Mouse (Mus musculus) retina, adult 2 months (tissue): ENCODE measurements around the gene Mrm3.
"Not testable (repeated sequence)": the region's sequence is repeated elsewhere in the genome, so short reads cannot be mapped to it uniquely, and the experiment has no call there.

Source experiments
- DNase-seq: peaks from one replicate; pipeline ENCODE4 v3.0.0-alpha.2; 2012; ENCODE audit warnings: low read depth, low spot score

The Mrm3 gene

DNA sequence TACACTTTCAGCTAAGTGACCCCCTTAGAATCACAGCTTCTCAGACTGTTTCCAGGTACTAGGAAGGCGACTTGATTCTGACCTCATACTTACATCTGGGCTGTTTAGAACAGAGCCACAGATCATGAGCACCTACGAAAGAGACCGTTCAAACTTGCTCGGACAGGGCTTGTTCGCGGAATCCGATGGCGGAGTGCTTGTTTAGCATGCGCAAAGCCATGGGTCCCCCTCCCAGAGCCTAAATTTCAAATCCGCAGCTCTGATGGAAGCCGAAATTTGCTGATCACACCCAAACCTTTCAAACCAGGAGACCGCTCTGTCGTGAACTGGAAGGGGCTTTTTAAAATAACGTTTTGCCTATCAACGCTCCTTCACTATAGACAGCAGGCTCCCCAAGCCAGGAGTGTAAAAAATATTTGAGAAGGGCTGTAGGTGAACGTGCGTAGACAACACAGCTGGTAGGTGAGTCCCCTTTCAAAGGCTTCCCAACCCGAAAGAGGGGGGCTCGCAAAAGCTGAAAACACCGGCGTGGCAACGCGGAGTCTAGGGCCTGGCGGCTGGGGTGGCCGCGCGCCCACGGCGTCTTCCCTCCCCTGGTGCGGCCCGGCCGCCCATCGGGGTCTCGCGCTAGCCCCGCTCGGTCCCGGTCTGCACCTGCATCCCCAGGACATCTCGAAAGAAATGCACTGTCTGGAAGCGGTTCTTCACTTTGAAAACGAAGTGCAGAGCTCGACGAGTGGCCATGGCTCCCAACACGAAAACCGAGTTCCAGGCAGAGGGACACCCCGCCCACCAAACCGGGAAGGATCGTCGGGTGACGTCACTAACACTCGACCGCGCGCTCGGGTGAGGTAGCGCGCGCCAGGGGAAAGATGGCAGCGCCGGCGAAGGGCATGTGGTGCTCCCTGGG is at the start of gene Mrm3, which contains the start of gene Glod4:
Gene Mrm3 (plus strand): TSS at position 815 of the 910 bp plus-strand sequence.
Gene Glod4 (minus strand): TSS at position 825 of the 910 bp plus-strand sequence.
- peak; percentile 79 for DNase-seq

DNA sequence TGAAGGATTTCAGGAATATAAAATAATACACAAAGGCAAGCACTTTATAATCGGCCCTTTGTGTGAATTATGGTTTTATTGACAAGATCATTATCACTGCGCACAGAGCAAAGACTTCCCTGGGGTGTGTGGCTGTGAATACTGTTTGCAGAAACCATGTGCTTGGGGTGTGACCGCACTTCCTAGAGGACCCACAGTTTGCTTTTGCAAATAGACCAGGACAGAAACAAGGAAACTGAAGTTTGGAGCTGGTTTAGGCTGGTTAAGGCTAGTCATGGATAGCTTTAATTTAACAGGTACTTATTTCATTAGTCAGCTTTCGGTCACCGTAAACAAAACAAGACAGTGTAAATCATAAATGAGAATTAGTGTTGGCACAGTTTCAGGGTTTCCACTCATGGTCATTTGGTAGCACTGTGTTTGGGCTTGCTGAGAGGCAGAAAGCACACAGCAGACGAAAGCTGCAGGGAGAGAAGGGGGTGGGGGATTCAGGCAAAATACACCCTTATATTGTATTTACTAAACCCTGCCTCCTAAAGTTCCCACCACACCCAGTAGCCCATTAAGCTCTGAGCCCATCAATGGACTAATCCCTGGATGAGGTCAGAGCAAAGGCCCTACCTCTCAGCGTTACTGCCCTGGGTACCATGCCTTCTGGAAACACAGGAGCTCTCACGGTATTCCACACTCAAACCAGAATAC is 47.1 kb upstream of the Mrm3 start:
- DNase-seq: no peak

DNA sequence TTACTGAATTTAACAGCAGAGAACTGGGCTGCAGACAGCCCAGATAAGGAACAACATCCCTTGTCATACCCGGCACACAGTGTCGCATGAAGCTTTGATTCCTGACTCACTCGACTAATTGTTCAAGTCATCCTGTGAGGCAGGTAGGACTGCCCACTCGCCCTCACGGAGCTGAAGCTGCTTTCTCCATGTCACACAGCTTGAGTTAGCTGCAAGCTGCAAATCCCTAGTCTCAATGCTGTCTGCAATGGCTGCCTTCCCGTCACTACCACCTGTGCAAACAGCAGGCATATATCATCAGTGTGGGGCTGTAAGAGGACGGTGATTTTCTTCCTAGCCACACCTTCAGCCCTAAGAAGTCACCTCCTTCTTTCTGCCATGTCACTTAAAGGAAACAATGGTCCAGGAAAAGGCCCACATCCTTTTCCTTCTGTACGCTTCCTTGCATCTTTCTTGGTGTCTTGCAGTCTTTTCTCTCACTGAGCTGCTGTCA is 46.5 kb upstream of the Mrm3 start:
- no peak for DNase-seq

DNA sequence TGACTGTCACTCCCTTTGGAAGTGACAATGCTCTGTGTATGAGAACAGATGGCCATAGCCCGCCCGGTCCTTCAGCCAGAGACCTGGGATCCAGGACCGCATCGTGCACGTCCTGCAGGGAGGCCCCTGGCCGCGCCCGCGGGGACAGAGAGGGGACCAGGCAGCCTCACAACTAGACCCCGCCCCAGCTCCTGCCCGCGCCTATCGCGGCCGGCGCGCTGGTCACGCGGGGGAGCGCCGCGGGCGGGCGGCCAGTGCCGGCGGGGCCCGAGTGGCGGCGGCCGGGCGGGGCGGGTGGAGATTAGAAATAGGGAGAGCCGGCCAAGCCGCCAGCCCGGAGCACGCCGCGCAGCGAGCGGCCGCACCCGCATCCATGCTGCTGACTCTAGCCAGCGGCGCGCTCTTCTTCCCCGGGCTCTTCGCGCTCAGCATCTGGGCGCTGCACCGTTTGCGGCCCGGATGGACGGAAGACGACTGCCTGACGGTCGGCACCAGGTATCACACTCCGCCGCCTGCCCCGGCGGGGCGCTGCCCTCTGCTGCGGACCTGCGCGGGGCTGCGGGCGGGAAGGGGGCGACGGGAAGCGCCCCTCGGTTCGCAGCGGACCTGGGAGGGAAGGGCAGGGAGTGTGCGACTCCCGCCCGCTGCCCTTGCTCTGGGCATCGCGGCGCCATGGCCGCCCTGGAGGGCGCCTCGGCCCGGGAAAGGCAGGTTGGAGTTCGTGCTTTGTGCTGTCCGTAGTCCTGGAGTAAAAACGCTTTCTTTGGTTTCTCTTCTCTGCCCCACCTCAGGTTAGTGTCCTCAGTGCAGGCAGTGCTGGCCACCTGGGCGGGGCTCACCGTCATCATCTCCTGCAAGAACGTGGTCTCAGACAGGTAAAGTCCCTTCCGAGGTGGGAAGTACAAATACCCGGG is 41.5 kb upstream of the Mrm3 start:
- DNase-seq: peak; percentile 69

DNA sequence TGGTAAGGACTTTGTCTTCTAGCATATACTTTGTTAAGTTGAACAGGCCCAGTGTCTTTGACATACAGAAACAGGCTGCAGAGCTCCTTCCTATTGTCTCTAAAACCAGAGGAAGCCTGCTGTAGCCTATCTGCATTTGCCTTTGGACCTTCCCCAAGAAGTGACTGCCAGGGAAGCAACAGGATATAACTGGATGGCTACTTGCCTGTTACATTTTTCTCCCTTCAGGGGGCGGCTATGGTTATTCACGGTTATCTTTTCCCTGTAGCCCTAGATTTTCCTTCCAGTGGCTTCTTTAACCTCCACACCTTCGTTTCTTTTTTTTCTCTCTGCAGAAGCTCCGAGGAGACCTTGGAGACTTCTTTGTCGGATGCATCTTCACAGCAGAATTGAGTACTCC is 36.7 kb upstream of the Mrm3 start:
- DNase-seq: no peak

DNA sequence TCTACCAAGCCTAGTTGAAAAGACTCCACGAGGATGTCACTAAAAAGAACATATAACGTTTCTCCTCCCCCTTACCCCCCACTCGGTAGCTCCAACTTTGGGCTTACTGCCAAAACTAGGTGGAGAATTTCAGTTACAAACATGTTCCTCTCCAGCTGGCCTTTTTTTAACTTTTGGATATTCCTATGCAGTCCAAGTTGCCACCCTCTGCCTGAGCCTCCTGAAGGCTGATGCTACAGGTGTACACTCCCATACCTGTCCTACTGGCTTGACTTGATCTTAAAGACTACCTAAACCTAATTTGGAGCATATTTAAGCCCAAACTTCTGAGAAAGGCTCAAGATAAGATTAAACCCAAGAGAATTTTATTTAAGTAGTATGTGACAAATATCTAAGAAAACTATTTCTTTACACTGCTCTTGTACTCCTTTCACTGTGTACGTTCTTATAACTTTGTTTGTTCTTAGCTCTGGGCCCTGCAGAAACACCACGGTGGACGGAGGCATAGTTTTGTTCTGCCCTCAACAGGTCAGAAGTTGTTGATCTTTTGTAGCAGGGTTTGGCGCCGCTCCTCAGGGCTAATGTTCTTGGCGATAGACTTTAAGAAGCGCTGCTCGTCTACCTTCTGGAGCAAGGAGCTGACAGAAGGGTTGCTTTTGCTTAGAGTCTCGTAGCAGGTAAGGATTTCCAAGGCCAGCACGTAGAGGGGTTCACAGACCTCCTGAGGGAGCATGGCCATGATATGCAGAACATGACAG is 33.1 kb upstream of the Mrm3 start:
- DNase-seq: no peak

DNA sequence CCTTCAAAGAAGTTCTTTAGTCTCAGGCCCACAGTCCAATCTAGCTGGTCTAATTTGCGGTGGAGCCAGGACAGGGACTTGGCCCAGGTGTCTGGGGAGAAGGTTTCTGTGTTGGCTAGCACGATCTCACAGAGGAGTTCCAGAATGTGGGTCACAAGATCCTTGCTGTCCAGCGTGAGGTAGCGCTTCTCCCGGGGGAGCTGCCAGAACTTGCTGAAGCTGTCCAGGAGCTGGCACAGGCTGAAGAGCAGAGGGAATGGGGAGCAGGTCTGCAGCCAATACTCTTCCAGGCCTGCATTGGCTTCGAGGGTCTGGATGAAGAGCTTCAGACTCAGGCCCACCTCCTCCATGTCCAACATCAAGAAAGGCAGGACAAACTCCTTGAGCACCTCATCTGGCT is 31.9 kb upstream of the Mrm3 start:
- not testable (repeated sequence) for DNase-seq

DNA sequence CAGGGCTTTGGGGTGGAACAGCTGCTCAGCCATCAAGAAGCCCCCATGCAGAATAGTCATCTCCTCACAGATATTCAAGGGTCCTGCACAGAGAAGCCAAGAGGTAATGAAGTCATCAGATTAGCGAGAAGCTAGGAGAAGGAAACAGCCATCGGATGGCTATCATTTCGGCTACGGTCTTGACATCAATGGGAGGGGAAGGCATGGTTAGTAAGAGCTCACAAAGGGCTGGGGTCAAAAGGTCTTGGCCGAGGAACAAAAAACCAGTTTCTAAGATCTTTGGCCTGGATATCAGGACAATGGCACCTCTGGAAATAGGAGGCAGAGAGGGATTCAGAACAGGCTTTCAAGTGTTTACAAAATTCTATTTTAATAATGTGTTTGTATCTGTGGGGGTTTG is 29.7 kb upstream of the Mrm3 start:
- DNase-seq: no peak

DNA sequence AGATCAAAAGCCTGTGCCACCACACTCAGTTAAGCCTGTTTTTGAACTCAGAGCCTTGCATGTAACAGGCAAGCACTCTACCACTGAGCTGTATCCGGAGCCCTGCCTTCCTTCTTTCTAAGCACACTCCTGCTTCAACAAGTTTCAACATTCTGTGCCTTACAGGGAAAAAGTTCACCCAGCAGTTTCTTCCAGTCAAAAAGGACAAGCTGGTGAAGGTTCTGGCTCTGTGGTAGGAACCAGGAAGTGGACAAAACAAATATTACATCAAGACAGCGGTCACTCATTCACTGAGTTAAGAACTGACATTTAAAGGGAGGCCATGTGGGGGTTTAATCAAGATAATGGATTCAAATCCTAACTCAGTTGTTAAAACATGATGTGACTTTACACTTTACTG is 28.5 kb upstream of the Mrm3 start:
- no peak for DNase-seq

DNA sequence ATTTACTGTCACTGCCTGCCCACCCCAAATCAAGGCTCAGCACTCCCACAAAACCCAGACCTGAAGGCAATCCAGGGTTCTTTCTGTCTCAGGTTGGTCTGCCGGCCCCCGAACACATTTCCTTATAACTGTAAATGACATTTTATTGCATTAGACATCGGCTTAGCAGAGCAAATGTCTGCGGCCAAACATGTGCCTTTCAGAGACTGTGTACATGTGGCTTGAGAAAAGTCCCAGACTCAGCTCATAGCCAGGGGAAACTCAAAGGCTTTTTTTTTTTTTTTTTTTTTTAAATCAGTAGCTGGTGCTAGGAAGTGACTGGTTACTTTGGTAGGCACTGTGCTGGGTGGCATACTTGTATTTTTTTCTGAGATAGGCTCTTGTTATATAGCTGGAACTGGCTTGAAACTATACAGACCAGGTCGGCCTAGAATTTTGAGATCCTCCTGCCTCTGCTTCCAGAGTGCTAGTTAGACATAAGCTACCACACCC is 27.4 kb upstream of the Mrm3 start:
- DNase-seq: no peak

DNA sequence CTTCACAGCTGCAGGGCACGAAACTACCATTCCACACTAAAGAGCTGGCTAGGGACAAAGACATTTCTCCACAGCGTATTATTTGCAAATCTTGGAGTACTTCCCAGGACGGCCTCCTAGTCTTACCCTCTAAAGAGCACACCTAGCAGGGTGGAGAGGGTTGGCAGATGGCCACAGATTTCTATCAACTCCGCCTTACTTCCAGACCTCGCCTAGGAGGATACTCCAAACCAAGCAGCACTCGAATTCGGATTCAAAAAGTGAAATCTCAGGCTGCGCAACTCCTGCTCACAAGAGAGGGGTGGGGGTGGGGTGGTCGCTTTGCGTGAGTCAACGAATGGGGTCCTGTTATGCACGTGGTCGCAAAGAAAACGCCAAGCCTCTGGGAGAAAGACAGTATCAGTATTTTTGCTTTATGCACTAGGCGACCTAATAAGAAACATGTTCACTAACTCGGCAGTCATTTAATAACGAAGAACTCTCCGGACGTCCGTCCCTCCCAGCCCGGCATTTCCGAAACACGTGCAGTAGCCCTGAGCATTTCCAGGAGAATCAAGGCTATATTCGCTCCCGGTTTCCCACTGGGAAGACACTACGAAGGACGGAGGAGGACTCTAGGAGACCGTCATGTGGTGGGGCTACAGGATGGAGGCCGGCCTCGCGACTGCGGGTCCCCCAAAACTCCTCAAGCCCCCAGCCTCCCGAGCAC is 26.7 kb upstream of the Mrm3 start:
- no peak for DNase-seq

DNA sequence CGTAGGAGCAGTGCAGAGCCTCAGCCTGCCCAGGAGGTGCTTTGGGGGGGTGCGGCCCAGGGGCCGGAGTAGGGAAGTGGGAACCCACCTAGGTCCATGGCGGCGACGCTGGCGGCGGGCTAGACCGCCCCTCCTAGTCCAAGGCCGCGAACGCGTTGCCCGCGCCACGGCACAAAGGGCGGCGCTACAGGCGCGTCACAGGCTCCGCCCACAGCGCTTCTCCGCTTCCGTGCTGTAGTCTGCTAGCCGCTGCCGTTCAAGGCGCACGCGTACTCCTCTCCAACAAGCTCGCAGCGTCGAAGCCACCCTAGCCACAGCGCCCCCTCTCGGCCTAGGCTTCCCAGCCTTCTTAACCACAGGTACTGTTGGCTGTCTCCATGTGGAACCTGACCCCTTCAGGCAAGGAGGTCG is 26.1 kb upstream of the Mrm3 start, which contains the start of the genes Dbil5 and Gemin4:
Gene Dbil5 (plus strand): TSS at position 219 of the 411 bp plus-strand sequence.
Gene Gemin4 (minus strand): TSS at position 275 of the 411 bp plus-strand sequence.
- peak; percentile 86 for DNase-seq

DNA sequence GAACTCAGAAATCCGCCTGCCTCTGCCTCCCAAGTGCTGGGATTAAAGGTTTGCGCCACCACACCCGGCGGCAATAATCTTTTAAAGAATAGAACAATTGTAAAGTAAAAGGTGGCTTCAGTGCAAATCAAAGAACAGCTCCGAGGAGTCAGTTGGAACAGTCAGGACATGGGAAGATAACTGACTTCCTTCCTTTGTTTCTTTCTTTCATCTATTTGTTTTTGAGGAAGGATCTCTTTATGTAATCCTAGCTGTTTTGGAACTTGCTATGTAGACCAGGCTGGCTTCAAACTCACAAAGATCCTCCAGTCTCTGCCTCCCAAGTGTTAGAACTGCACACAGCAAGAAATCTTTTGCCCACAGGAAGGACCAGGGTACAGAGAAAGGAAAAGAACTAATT is 18.9 kb upstream of the Mrm3 start:
- no peak for DNase-seq

DNA sequence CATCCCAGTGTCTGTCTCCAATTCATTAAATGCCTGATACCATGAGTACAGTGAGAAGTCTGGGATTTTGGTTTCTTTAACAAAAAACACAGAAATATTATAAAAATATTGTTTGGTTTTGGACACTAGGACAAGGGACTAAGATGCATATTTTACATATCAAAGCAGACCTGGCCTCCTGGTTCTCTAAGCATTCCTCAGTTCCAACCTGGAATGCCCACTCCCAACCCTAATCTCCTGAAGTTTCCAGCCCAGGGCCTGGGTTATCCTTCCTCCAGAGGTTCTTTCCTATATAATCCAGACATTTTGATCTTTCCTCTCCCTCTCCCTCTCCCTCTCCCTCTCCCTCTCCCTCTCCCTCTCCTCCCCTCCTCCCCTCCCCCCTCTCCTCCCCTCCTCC is 18.5 kb upstream of the Mrm3 start:
- no peak for DNase-seq

DNA sequence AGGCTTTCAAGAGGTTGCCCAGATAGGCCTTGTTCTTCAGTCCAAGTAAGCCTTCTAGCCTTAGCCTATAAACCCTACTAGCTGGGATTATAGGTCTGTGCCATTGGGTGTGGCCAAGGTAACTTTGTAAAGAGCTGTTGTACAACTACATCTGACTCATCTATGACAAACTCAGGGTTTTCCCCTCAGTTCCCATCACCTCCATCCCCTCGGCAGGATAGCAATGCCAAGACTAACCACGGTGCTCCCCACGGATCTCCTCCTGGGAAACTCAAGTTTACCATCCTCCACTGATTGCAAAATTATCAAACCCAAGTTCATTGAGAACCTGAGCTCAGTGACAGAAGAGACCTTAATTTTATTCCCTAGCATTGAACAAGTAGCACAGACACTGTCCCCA is 7.4 kb upstream of the Mrm3 start:
- no peak for DNase-seq

DNA sequence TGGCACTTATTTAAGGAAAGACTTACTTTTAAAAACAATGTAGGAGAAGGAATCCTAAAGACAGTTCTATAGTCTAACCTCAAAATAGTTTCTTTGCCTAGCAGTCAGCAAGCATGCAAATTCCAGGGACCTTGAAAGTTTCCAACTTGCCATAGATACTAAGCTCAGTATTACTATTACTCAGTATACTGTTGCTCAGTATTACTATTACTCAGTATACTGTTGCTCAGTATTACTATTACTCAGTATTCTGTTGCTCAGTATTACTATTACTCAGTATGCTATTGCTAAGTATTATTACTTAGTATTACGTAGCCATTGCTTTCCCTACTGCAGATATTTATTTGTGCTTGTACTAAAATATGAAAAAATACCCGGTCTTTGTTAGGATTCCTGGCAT is 3.8 kb upstream of the Mrm3 start:
- no peak for DNase-seq

DNA sequence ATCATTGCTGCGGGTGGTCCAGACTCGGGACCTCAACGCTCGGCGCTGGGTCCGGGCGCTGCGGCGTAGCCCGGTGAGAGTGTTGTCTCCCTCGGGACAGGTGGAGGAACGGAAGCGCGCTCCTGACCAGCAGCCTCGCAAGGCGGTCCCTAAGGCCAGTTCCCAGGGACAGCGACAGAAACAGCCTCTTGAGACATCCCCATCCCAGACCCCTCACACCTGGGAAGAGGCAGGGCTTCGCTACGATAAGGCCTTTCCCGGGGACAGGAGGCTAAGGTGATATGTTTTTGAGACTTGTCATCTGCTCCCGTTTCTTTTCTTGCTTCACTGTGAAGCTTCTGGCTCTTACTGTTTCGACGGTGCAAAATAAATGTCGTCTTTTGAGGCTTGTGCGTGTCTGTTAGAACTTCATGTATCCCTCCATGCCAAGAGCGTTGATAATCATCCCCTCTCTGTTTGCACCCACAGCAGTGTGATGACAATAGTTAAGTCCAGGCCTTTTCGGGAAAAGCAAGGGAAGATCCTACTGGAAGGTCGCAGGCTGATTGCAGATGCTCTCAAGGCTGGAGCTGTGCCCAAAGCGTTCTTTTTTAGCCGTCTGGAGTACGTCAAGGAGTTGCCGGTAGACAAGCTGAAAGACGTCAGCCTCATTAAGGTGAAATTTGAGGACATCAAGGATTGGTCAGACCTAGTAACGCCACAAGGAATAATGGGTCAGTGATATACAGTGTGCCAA is 464 bp downstream of the Mrm3 start:
- no peak for DNase-seq

DNA sequence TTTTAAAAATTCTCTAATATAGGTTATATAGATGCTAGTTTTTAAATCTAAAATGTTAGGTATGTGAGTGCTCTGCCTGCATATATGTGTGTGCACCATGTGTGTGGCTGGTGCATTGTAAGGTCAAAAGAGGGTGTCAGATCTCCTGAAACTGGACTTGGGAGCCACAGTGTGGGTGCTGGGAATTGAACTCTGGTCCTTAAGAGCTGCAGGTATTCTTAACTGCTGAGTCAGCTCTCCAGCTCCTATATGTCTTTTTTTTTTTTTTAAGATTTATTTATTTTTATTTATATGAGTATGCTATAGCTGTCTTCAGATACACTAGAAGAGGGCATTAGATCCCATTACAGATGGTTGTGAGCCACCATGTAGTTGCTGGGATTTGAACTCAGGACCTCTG is 2.9 kb downstream of the Mrm3 start:
- DNase-seq: no peak

DNA sequence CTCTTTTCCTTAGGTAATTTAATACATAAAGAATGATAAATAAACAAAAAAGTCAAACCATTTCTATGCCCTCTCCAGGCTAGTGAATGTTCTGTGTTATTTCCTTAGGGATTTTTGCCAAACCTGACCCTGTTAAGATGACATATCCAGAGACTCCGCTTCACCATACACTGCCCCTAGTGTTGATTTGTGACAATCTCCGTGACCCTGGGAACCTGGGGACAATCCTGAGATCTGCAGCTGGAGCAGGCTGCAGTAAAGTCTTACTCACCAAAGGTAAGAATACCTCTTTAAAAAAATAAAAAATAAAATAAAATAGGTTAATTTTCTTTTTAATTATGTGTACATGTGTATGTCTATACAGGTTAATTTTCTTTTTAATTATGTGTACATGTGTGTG is 3.7 kb downstream of the Mrm3 start:
- no peak for DNase-seq
